Mouse (Mus musculus) frontal cortex, postnatal 10 days (tissue): ENCODE measurements around the gene Clmn.

Experiments
- DNase-seq, 2 experiments: peaks; one replicate each; pipeline ENCODE4 v3.0.0; 2022; ENCODE audit warnings: low spot score in 2 of 2, mixed read lengths in 1 of 2

Gene Clmn

DNA sequence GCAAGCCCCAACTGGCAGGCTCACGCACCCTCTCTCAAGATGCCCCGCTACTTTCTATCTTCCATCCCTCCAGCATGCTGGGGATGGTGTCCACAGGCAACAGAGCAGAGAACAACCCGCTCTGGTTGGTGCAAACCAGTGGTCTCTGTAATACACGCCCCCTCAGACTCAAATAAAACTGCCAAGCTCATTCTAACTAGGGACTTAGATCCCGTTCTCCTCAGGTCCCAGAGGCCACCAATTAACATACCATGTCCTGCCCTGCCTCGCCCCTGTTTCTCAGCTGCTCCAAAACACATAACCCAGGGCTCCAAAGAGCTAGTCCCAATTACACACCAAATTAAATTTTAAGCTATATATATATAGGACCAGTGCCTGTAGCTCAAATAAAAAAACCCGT is 50.6 kb downstream of the Clmn start:
- DNase-seq: no peak

DNA sequence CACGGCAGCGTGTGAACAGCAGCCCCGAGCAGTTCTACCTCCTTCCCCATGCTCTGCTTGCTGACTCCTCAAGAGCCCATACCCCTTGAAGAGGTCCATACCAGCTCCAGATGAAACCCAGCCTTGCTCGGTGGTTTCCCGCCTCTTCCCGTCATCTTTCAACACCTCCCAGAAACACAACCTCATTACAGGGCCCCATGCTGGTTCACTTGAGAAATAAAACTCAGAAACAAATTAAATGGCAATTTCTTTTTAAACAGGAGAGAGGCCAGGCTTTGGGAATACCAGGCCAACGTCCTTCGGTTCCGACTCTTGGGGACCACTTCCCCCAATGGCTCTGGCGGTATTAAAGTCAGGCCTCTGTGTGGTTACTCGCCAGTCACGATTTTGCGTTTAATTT is 51.1 kb downstream of the Clmn start:
- DNase-seq: no peak

DNA sequence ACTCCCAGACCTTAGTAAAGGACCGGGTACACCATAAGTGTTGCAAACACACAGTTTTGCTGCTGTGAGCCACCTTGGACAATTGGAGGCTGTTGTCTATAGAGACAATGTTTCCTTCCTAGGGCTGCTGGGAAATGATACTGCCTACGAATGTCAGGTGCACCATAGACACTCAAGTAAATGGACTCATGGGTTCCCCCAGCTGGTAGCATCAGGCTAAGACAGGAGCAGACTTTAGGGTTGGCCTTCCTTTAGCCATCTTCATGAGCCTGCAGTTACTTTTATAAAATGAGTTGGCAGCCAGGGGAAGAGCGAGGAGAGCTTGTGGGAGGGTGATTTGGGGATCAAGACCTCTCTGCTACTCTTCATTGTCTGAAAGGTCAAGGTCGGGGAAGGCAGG is 52.2 kb downstream of the Clmn start:
- no peak for DNase-seq

DNA sequence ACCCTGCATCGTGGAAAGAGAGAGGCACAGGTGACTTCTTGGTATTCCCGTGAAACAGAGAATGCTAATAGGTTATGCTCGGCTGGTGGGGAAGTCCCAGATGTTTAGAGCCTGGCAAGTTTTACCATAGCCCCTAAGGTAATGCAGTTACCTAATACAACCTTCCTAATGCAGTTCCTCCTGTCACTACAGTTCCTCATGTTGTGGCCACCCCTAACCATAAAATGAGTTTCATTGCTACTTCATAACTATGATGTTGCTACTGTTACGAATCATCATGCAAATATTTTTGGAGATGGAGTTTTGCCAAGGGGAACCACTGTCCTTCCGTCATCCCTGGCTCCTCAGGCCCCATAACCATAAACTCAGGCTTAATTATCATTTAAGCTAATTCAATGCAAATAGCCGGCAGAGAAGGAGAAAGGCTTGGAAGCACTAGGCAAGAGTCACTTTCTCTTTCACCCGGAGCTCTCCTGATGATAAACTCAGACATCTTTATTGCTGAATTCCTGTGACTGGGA is 53.9 kb downstream of the Clmn start:
- DNase-seq: no peak

DNA sequence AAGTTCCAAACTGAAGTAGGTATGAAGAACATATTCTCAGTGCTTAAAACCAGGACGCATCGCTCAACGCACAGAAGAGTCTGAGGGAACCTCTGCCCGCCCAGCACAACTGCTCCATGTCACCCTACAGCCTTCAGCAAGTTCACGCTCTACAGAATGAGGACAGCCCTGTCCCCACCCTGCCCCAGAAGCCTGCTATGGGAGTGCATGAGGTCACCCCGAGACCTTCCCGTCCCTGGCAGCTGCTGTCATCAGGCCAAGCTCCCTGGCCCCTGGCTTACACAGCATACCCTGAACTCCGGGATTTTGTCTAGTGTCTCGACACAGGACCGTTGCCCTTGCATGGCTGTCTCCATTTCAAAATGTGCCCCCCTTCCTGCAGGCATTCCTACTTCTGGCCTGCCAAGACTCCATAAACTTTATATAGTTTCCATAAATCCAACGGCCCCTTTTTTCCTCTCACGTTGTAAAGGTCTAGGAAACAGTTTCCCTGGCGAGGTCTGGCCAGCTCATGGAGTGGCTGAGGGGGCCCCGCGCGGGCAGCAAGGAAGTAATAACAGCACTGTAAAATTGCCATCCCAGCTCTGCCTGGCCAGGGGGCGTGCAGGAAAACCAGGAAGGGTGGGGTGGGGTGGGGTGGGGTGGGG is 56.3 kb downstream of the Clmn start:
- DNase-seq: no peak

DNA sequence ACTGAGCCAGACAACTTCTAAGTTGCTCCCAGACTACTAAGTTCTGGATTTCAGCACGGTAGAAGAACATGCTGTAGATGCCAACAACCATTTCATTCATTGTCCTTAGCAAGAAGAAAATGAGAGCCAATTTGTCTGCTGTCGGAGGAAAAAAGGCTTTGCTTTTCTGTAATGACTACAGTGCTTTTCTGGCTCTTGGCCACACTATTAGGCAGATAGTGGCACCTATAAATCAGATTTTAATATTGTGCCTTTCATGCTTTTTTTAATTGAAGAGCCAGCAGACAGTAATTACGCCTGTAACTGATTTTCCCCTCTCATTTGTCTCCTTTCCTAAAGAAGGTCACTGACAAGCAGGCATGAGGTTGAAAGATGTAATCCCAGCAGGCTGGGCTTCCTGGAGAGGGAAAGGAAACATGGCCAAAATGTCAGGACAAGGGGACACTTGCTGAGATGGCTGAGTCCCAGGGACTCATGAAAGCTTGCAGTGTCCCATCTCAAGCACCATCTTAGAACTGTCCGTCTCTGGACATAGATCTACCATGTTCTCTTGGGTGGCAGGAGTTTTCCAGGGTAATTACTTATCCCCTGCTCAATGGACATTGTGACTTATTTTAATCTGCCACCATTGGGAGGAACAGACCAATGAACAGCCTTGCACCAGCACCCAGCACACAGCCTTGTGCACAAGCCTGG is 58.0 kb downstream of the Clmn start:
- DNase-seq: no peak

DNA sequence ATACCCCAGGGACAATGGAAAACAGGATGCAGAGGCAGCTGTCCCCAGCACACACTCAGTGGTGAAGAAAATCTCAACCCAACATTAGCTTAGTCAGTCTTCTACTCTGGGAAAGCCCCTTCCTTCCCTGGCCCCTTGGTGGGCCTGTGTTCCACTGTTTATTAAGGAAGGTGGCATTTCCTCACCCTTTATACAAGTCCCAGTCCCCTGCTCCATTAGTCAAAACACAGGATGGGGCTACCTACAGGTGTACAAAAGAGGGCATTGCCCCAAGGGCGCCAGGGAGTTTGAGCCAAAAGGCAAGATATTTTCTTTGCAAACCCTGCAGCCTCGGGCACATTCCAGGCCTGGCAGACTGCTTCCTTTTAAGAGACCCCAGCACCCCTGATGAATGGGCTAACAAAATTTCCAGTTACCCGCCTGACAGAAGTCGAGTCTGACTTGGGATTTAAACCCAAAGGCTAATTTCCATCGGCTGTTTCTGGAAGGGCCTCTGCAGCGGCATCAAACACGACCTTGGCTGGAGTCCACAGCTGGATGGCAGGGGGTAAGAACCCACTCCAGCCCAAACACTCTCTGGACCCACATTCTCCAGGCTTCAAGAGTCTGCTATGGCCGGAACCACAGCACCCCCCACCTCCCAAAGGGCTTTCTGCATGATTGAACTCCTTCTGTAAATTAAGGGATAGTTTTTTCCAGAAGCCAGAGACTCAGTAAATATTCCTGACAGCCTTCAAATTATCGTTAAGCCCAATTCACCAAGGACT is 63.2 kb downstream of the Clmn start:
- DNase-seq: no peak

DNA sequence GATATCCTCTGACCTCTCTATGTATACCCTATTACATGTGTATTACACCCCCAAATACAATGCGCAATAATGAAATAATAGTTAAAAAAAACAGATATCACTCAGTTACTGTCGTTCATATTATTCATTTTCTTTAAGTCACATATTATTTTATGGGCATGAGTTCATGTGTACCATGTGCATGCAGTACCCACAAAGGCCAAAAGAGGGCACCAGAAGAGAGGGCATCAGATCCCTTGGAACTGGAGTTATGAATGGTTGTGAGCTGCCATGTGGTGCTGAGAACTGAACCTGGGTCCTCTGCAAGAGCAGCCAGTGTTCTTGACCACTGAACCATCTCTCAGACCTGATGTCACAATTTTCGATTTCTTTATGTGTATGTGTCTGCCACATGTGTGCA is 65.5 kb downstream of the Clmn start:
- no peak for DNase-seq

DNA sequence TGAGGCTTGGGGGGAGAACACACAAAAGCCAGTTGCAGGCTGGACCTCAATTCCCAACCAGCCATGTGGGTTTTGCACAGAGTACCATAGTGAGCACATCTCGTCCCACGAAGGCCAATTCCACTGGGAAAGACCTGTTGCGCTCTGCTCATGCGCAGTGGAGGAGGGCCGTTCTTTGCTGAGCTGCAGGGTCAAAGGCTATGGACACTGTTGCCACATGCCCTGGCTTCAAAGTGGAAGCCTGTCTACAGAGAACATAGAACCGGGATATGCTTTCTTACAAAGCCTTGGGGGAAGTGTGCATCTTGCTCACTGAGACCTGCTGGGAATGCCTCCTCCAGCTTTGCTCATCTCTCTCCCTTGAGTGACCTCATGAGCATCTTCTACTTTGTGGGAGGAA is 67.0 kb downstream of the Clmn start:
- no peak for DNase-seq

DNA sequence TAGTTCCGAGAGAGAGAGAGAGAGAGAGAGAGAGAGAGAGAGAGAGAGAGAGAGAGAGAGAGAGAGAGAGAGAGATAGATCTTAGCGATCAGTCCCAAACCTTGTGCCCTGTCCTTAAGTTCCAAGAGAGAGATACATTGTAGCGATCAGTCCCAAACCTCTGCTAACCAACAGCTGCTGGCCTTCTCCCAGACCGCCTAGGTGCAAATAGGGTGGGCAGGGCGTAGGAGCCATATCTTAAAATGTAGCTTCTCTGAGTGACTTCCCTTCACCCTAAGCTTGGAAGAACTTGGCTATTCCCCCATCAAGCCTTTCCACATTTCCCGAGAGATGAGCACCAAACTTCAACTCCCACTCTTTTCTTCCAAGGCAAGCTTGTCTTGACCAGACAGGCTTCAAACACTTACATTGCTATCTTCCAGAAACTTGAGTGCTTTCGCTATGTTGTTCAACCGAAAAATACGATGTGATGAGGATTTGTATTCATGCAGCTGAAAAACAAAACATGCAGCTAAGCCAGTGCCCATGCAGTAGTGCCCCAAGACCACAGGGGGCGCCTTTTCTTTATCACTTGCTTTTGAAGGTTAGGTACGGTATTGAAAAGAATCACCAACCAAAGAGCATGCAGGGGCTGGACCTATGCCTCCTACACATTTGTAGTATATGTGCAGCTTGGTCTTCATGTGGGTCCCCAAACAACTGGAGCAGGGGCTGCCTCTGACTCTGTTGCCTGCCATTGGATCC is 68.1 kb downstream of the Clmn start:
- no peak for DNase-seq

DNA sequence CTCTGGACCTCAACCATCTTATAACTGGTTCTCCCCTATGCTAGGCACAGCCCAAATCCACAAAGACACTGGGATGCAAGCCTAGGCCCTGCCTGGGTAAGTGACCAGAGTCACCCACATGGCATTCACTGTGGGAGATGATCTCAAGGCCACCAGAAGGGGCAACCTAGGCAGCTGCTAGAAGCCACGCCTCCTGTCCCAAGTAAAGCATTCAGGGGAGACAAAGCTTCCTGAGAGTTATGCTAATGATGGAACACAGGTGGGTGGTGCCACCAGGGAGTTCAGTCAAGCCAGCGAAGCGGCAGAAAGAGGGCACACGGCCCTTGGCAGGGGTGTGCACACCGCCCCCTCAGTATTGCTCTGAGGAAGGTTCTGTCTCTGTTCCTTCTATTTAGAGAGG is 69.9 kb downstream of the Clmn start:
- DNase-seq: no peak

DNA sequence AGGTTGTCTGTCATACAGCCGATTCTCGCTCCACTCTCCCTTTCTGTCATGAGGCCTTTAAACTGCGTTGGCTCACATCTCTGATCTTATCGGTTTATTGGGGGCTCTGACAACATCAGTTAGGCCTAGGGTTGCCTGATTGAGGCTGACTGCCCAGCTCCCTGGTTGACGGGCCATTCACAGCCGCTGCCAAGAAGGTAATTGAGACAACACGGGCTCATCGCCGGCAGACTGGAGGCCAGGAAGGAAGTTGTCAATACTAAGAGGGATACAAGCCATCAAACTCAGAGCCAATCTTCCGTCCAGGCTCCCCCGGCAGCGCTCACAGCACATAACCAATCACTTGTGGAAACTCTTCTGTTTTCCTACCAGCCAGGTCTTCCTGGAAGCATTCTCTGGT is 71.4 kb downstream of the Clmn start:
- DNase-seq: no peak

DNA sequence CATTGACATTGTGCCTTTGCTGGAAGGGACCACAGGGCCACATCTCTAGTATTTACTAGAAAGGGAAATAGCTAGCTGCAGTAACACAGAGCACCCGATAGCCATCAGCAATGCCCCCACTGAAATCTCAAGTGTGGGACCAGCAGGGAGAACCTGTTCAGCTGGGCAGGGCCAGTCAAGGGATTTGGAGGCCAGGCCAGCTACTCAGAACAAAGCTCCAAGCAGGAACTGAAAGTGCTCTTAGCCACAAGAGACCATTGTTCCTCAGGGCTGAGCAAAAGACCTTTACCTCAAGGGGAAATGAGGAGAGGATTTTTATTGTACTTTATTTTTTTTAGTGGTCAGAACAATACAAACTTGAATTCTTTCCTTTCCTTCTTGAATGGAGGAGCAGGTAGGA is 87.3 kb downstream of the Clmn start:
- DNase-seq: no peak

DNA sequence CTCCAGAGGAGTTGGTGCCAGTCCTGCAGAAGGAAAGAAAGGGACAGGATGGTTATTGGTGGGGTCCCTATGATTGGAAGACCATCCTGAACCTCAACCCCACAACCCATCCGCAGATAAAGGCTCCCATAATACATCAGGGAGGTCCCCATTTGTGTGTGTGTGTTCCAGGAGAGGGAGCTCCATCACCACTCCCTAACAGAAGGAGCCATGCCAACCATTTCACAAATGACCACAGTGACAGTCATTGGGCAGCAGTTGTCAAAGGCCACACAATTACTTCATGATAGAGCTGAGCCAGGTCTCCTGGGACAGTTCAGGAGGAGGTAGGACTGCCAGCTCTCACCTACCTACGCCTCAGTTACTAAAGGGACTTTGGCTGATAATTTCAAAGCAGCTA is 92.9 kb downstream of the Clmn start:
- DNase-seq: no peak

DNA sequence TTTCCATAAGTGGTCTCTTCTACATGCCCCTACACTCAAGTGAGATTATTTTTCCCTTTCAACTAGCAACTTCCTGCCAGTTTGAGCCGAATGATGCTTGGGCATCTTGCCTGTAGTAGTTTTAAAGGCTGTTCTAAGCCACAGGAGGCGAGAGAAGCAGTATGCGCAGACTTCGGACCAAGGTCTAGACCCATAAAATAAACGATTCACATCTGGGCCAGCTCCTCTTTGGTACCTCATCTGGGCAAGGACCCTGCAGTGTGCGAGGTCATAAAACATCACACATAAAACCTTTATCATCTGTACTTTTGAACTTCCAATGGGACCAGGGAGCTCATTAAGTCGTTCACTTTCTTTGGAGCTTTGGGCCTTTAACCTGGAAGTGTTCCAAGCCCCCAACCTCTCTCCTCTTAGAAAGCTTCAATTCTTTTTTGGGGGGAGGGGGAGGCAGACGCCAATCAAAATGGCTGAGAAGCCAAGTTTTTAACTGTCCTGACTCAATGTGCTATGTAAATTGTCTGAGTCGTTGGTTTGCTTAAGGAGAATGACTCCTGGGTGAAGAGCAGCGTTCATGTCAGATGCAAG is 95.6 kb downstream of the Clmn start:
- DNase-seq: no peak

DNA sequence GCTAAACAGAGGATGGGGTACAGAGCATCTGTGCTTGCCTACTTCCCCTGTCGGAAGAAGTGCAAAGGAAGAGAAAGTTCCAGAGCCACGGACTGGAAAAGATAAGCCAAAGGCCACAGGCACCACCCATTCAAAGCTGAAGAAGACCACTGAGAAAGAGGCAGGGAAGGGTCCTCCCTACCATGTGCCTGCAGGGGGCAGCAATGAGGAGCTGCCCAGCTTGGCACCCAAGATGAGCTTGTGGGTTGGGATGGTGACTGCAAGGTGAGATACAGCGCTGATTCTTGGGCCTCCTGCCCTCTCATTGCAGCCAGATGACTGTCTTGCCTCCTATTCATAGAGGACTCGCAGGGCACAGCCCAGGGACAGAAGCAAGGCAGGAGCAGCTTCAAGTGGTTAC is 97.7 kb downstream of the Clmn start:
- DNase-seq: no peak

DNA sequence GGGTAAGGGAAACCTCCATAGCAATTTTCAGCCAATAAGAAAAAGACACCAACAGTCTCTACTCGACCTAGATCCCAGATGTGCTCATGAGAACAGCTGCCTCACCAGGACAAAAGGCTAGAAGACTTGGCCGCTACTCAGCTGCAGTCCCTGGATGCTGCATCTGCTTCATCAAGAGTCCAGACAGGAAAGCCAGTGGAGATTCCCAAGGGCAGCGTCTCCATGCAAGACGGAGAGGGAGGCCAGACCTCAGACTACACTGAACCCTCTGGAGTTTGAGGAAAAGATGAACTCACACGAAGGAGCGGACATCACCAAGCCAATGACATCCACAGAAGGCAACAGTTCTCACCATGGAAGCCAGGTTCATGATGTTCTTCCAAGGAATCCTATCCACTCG is 99.1 kb downstream of the Clmn start:
- no peak for DNase-seq

DNA sequence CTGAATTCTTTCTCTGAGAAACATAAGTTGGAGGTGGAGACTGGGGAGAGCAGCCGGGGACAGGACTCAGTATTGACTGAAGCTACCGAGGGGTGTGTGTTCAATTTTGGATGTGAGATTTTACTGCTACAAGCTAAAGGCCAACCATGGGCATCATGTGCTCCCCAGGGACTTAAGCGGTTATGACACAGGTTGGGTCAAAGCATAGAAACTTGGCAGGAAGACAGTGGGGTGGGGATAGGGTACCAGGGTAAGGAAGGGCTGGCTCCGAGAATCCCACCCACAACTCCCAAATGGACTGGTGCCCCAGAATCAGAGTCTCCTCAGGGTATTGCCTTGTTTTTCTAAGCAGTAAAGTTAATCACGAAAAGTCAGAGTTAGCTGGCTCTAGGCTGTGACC is 99.8 kb downstream of the Clmn start:
- no peak for DNase-seq

DNA sequence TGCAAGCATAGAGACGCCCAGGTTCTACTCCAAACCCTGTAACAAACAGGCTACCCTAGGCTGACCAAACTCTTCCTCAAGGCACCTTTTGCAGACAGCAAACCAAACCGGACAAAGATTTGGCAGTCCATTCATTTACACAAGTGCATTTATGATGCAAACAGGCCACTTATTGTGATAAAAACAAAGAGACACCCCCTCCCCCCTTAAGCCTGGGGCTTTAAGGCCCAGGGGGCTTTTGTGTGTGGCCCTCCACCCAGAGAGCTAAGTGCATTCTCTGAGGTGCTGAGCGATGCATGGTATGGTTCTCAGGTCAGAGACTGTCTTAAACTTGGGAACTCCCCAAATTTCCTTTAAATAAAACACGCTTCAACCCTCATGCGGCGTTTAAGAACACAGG is 101.0 kb downstream of the Clmn start:
- DNase-seq: no peak

DNA sequence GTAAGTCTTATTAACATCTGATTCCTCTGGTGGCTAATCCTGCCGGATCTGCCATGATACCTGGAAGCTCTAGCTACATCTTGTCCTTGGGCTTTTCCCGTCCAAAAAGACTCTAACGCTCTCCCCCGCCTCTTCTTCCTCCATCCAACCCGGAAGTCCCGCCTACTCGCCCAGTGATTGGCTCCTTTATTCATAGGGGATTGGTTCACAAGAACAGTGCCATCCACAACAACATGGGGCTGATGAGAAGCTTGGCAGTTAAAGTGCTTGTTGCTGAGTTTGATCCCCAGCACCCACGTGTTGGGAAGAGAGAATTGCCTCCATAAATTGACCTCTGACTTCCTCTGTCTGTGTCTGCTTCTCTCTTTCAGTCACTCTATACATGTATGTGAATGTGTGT is 103.5 kb downstream of the Clmn start:
- DNase-seq: no peak

DNA sequence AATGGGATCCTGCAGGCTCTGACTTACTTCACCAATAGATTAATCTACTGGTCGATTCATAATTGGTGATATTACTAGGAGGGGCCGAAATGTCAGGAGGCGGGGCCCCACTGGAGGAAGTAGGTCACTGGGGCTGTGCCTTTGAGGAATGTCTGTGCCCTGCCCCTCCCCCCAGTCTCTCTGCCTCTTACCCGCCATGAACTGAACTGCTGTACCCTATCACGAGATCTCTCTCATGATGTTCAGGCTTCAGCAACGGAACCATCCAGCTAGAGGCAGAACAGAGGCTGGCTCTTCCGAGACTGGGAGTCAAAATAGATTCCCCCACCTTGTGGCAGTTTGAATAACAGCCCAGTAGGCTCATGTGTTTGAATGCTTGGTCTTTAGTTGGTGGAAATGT is 106.8 kb downstream of the Clmn start:
- DNase-seq: no peak

DNA sequence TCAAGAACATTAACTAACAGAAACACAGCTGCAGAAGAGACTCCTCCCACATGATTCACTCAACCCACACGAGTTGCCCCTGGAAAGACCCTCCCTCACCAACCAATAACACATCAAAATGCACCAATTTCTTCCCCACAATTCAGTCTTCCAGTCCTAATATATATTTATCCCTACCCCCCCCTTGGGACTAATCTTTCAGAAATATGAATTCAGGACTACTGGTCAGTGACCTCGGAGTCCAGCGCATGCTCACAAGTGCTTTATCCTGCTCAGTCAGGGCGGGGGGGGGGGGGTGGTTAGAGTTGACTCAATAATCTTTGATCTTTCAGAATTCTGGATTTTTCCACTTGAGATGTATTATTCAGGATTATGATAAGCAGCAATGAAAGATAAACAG is 111.2 kb downstream of the Clmn start:
- DNase-seq: no peak
